ENCODE assay signal across 23 mouse cellular contexts in genomic region chr13:115513914-115514313, GRCm38 (mm10).
A peak's percentile ranks its signal among the peaks of the same experiment; 100 is the strongest.
DNase-seq lines count a peak whose midpoint lies in the region; ATAC-seq and TF ChIP-seq lines count a peak whose summit lies in the region.
"Had no signal": no experiment of that assay in that cellular context is flagged by ENCODE, and none has a peak within 500 bp of the region (broad histone marks: within the 10 kb centered on the region; RNA-seq: fewer than 3 reads in every experiment).

No protein-coding gene starts in this region.

- no peak overlapping the region for H3K27ac ChIP-seq in forebrain, embryonic 16.5 days (ENCODE audit: low read length)
- no peak overlapping the region for H3K27ac ChIP-seq in forebrain, embryonic 10.5 days
- no peak overlapping the region for H3K27ac ChIP-seq in midbrain, embryonic 15.5 days
- H3K27ac ChIP-seq in midbrain, embryonic 13.5 days: no peak overlapping the region
- no peak overlapping the region for H3K27ac ChIP-seq in midbrain, postnatal 0 days (ENCODE audit: low read depth, low read length)
- H3K27ac ChIP-seq: embryonic facial prominence, embryonic 12.5 days; heart, embryonic 10.5 days; hindbrain, embryonic 12.5 days; intestine, embryonic 15.5 days had no signal

- no peaks in the 10 kb centered on the region for H3K9me3 ChIP-seq in forebrain, embryonic 16.5 days (ENCODE audit: control insufficient read depth, low read length)
- H3K9me3 ChIP-seq in forebrain, embryonic 10.5 days: no peaks in the 10 kb centered on the region
- no peaks in the 10 kb centered on the region for H3K9me3 ChIP-seq in midbrain, embryonic 15.5 days
- H3K9me3 ChIP-seq in midbrain, embryonic 13.5 days: no peaks in the 10 kb centered on the region
- H3K9me3 ChIP-seq in midbrain, postnatal 0 days (ENCODE audit: low read length): no peaks in the 10 kb centered on the region
- H3K9me3 ChIP-seq: embryonic facial prominence, embryonic 12.5 days; G1E; heart, embryonic 10.5 days; hindbrain, embryonic 12.5 days; intestine, embryonic 15.5 days had no signal

- ATAC-seq in forebrain, embryonic 16.5 days: peak; percentile 47; the same call in 1 of the 2 replicates
- ATAC-seq in midbrain, embryonic 15.5 days (replicated peaks): peak; percentile 88
- ATAC-seq in midbrain, embryonic 13.5 days: no peak
- peak; percentile 34; the same call in 1 of the 2 replicates for ATAC-seq in midbrain, postnatal 0 days (ENCODE audit: low FRiP score)
- ATAC-seq: CD4-positive, CD25-positive, alpha-beta regulatory T cell, adult 4 months; intestine, embryonic 15.5 days had no signal

- no peak overlapping the region for H3K4me3 ChIP-seq in forebrain, embryonic 16.5 days (replicated peaks; ENCODE audit: low read length)
- H3K4me3 ChIP-seq in forebrain, embryonic 10.5 days: no peak overlapping the region
- no peak overlapping the region for H3K4me3 ChIP-seq in midbrain, embryonic 15.5 days
- H3K4me3 ChIP-seq in midbrain, embryonic 13.5 days (replicated peaks): no peak overlapping the region
- H3K4me3 ChIP-seq in midbrain, postnatal 0 days (ENCODE audit: low read depth, low read length): no peak overlapping the region
- H3K4me3 ChIP-seq: embryonic facial prominence, embryonic 12.5 days; heart, embryonic 10.5 days; hindbrain, embryonic 12.5 days; intestine, embryonic 15.5 days had no signal

- H3K36me3 ChIP-seq in forebrain, embryonic 16.5 days (ENCODE audit: control insufficient read depth, insufficient read depth): no peaks in the 10 kb centered on the region
- no peaks in the 10 kb centered on the region for H3K36me3 ChIP-seq in forebrain, embryonic 10.5 days (replicated peaks)
- H3K36me3 ChIP-seq in midbrain, embryonic 15.5 days (replicated peaks): no peaks in the 10 kb centered on the region
- H3K36me3 ChIP-seq in midbrain, embryonic 13.5 days: no peaks in the 10 kb centered on the region
- no peaks in the 10 kb centered on the region for H3K36me3 ChIP-seq in midbrain, postnatal 0 days (ENCODE audit: insufficient read depth, low read length)
- H3K36me3 ChIP-seq: embryonic facial prominence, embryonic 12.5 days; G1E; heart, embryonic 10.5 days; hindbrain, embryonic 12.5 days; intestine, embryonic 15.5 days had no signal

- no peaks in the 10 kb centered on the region for H3K27me3 ChIP-seq in forebrain, embryonic 16.5 days (replicated peaks; ENCODE audit: control insufficient read depth, insufficient read depth, low read length)
- H3K27me3 ChIP-seq in forebrain, embryonic 10.5 days (ENCODE audit: poor library complexity, severe bottlenecking): no peaks in the 10 kb centered on the region
- H3K27me3 ChIP-seq in midbrain, embryonic 15.5 days (replicated peaks): no peaks in the 10 kb centered on the region
- no peaks in the 10 kb centered on the region for H3K27me3 ChIP-seq in midbrain, embryonic 13.5 days
- H3K27me3 ChIP-seq in midbrain, postnatal 0 days (ENCODE audit: insufficient read depth, low read length): no peaks in the 10 kb centered on the region
- H3K27me3 ChIP-seq: embryonic facial prominence, embryonic 12.5 days; hindbrain, embryonic 12.5 days; intestine, embryonic 15.5 days had no signal

- DNase-seq in embryo, embryonic 10 days (ENCODE audit: low spot score): peak; percentile 13
- no peak for DNase-seq in embryo, embryonic 11 days
- DNase-seq in forebrain, embryonic 10.5 days (ENCODE audit: extremely low spot score, low spot score): no peak
- DNase-seq in midbrain, postnatal 0 days (ENCODE audit: low spot score): peak; percentile 4
- DNase-seq: adrenal gland, adult 8-10 months; adrenal gland, postnatal 36 days; B cell, adult 2 months; cerebellum, adult 11-12 months; cerebellum, adult 9-10 months; cerebellum, postnatal 25 days; gastrocnemius, postnatal 10 days; heart, adult 18-20 months; heart, postnatal 10 days; heart, postnatal 4 days had no signal

- no peak overlapping the region for H3K9ac ChIP-seq in forebrain, embryonic 16.5 days (replicated peaks; ENCODE audit: low read depth, low read length)
- H3K9ac ChIP-seq in midbrain, embryonic 15.5 days: no peak overlapping the region
- H3K9ac ChIP-seq in midbrain, embryonic 13.5 days (replicated peaks): no peak overlapping the region
- no peak overlapping the region for H3K9ac ChIP-seq in midbrain, postnatal 0 days (replicated peaks; ENCODE audit: low read length, poor library complexity, severe bottlenecking)
- H3K9ac ChIP-seq: embryonic facial prominence, embryonic 12.5 days; hindbrain, embryonic 12.5 days; intestine, embryonic 15.5 days had no signal

- TF ChIP-seq CTCF in midbrain, postnatal 0 days (IDR thresholded peaks at IDR 0.05): no peak

- H3K4me2 ChIP-seq in forebrain, embryonic 16.5 days (ENCODE audit: low read length): no peak overlapping the region
- no peak overlapping the region for H3K4me2 ChIP-seq in midbrain, embryonic 15.5 days
- H3K4me2 ChIP-seq in midbrain, embryonic 13.5 days (replicated peaks): no peak overlapping the region
- H3K4me2 ChIP-seq in midbrain, postnatal 0 days (ENCODE audit: low read depth, low read length, poor library complexity, severe bottlenecking): no peak overlapping the region
- H3K4me2 ChIP-seq: embryonic facial prominence, embryonic 12.5 days; hindbrain, embryonic 12.5 days; intestine, embryonic 15.5 days had no signal

- H3K4me1 ChIP-seq in forebrain, embryonic 16.5 days (replicated peaks; ENCODE audit: control insufficient read depth, insufficient read depth, low read length): no peaks in the 10 kb centered on the region
- H3K4me1 ChIP-seq in forebrain, embryonic 10.5 days: no peaks in the 10 kb centered on the region
- H3K4me1 ChIP-seq in midbrain, embryonic 15.5 days: peaks cover 3% of the 10 kb centered on the region; the same call in 1 of the 2 replicates
- 0 out of 2 replicates have a peak, but pooled peaks cover 5% of the 10 kb centered on the region for H3K4me1 ChIP-seq in midbrain, embryonic 13.5 days (replicated peaks)
- H3K4me1 ChIP-seq in midbrain, postnatal 0 days (ENCODE audit: insufficient read depth, low read length): no peaks in the 10 kb centered on the region
- H3K4me1 ChIP-seq: embryonic facial prominence, embryonic 12.5 days; heart, embryonic 10.5 days; hindbrain, embryonic 12.5 days; intestine, embryonic 15.5 days had no signal

- 52% methylated on average over 8 of the region's 8 CpGs for WGBS in forebrain, embryonic 16.5 days
- WGBS in forebrain, embryonic 10.5 days: 79% methylated on average over 8 of the region's 8 CpGs
- WGBS in midbrain, embryonic 15.5 days: 24% methylated on average over 8 of the region's 8 CpGs
- 28% methylated on average over 8 of the region's 8 CpGs for WGBS in midbrain, embryonic 13.5 days
- 16% methylated on average over 8 of the region's 8 CpGs for WGBS in midbrain, postnatal 0 days

Comparison
In these comparisons a context has a peak if more than half of its experiments do, and no peak if none do; other contexts are left out.
1. DNase-seq: peak in embryo, embryonic 10 days (single experiment) and midbrain, postnatal 0 days (single experiment); none in embryo, embryonic 11 days (single experiment) and forebrain, embryonic 10.5 days (single experiment).